Mouse (Mus musculus): ENCODE measurements around the gene Ttc3. TPM values are rescaled to one million over a fixed set of nuclear protein-coding genes. Genes with fewer than 3 reads are reported as not detected.

Ttc3 gene
- total RNA-seq, 4 experiments from 2014 or later = 74.5 to 84.2 (median 76.6) TPM

DNA sequence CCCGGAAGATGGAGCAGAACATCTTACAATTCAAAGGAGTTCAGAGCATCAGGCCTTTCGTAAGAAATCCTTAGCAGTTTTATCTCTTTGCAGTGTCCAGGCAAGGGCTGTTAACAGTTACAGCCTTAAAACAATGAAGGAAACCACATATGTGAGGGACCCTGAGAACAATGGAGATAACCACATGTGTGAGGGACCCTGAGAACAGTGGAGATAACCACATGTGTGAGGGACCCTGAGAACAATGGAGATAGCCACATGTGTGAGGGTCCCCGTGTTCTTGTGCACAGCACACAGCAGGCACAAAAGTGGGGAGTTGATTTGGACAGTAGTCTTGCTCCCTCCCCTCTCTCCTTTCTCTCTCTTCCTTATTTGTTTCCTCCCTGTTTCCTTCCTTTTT, 12.3 kb upstream of the Ttc3 start:
- no peak for DNase-seq (ENCODE audit: low spot score)

DNA sequence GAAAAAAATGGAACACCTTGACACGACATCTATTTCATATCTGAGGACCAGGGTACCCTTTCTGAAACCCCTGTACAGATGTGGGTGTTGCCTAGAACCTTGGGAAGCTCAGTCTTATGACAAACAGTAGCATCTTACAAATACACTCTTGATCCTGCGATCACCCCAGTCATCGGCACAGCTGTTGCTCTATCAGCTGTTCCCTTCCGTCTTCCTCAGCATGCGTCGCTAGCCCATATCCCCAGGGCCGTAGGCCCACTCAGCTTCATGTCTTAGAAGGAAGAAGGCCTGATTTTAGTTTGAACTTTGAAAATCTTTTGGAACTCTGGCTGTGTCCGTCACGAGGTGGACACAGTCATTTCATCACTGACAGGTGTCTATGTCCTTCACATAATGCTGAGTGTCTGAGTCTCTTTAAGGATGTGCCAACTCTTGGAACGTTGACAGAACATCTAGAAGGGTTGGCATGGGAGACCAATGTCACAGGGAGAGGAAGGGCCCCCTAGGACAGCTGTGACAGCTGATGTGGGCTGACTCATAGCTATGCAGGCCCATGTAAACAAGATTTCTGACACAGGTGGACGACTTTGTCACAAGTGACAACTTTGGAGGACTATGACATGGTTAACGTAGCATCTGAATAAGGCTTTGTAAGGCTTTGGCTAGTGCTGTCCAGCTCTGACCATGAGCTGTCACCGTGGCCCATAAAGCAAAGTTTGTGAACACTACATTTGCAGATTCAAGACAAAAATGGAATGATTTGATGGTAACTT, 9.7 kb upstream of the Ttc3 start:
- no peak for DNase-seq (ENCODE audit: low spot score)

GRCm38 (mm10) chr16:94362174-94362873, 8.1 kb upstream of the Ttc3 start:
- DNase-seq (ENCODE audit: low spot score) = peak; percentile 28

- DNase-seq (ENCODE audit: low spot score) = no peak
Measured at GRCm38 (mm10) chr16:94363814-94364213, 6.6 kb upstream of the Ttc3 start.

- no peak for DNase-seq (ENCODE audit: low spot score)
Measured at GRCm38 (mm10) chr16:94365435-94365834, 5.0 kb upstream of the Ttc3 start.

- no peak for DNase-seq (ENCODE audit: low spot score)
Measured at GRCm38 (mm10) chr16:94369596-94370172, 734 bp upstream of the Ttc3 start.

- peak; percentile 60 for DNase-seq (ENCODE audit: low spot score)
Measured at GRCm38 (mm10) chr16:94370915-94371300, 490 bp downstream of the Ttc3 start.

- peak; percentile 39 for DNase-seq (ENCODE audit: low spot score)
Measured at GRCm38 (mm10) chr16:94371301-94371931, 998 bp downstream of the Ttc3 start, which contains the start of gene Pigp. Pigp (minus strand) TSS chr16:94371842.

- no peak for DNase-seq (ENCODE audit: low spot score)
Measured at GRCm38 (mm10) chr16:94379386-94379785, 9.0 kb downstream of the Ttc3 start.

DNA sequence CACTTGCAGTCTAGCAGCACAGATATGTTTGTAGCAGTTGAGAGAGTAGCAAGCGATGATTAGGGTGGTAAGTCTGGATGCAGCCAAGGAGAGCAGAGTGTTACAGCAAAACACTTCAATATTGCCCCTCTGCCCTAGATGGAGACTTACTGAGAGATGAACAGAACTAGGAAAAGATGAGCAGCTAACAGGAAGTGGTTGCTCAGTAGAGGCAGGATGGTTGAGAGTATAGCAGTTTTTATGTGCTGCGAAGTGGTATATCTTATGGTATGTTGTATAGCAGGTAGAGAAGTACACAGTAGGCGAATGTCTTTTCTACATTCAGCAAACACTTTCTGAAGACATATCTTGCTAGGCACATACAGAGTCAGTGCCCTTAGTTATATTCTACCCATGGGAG, 12.9 kb downstream of the Ttc3 start:
- DNase-seq (ENCODE audit: low spot score) = no peak

GRCm38 (mm10) chr16:94387690-94388089, 17.3 kb downstream of the Ttc3 start:
- DNase-seq (ENCODE audit: low spot score) = no peak

- no peak for DNase-seq (ENCODE audit: low spot score)
Measured at GRCm38 (mm10) chr16:94392299-94392698, 21.9 kb downstream of the Ttc3 start.

DNA sequence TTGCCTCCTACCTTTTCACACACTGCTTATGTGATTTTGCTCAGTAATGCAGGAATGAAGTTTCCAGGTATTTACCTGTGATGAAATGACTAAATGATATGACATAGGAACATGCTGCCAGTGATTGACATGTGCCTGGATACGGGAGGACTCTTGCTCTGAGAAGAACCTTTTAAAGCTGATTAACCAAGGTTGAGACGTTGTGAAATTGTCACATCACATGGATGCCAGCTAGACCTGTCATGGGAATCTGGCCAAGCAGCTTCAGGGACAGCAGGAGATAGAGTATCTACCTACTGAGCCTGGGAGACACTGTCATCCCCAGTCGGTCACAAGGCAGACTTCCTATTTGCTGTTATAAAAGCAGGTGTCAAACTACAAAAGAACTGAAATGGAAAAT, 24.6 kb downstream of the Ttc3 start:
- DNase-seq (ENCODE audit: low spot score) = no peak

DNA sequence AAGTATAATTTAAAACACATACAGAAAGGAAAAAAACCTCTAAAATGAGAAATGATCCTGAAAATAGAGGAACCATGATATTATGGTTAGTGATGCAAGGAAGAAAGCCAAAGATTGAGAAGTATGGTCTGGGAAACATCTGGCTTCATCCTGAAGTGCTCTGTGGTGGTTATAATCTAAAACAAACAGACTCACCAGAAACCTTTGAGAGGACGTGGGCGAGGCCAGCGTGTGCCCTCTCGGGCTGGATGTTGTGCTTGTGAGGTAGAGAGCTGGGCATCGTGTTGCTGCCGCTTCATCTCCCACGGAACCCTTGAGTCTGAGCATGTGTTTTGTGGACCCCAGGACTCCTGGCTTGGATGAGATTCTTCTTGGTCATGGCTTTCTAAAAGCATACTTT, 26.2 kb downstream of the Ttc3 start:
- no peak for DNase-seq (ENCODE audit: low spot score)

DNA sequence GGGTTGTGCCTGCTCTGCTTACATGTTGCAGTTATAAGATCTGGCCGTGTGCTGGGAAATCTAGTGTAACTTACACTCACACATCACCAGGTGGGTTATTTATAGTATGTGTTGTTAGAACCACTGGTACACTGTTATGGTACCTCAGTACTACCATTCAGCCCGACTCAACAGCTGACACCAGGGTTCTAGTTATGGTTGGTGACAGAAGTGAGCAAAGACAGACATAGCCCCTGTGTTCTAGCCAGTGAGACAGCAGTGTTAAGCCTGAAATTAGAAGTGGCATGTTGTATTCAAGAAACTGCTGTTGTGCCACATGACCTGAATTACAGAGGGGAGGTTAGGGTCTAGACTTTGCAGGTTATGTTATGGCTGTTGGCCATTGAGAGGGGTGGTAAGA, 28.7 kb downstream of the Ttc3 start:
- DNase-seq (ENCODE audit: low spot score) = no peak

DNA sequence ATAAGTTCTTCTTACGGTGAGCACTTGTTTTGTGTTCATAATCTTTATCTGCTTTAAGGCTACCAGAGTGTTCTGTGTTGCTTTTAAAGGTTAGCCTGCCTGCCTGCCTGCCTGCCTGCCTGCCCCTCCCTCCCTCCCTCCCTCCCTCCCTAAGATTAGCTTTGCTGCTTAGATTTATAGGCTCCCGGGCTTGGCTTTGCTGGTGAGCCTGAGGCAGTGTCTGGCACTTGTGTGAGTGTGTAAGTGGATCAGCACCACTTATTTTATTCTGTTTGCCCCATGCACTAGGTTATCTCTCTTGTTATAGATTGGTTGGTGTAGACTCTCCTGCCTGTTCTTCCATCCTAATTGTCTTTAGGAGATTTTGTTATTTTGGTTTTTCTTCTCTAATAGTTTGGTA, 31.2 kb downstream of the Ttc3 start:
- no peak for DNase-seq (ENCODE audit: low spot score)

DNA sequence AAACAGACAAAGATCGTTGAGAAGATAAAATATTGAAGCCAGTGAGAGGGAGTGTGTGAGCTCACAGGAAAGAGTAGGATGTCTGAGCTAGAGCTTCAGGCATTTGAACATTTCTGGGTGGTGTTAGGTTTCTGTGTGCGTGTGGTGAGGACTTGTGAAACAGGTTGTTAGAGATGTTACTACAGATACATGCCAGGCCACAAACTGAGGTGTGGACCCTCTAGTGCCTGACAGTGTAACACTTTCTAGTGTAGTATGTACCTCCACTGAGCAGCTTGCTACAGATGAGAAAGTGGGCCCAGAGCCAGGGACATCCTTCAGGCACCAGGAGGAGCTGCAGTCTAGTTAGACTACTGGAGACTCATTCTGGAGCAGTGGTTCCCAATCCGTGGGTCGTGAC, 31.8 kb downstream of the Ttc3 start:
- no peak for DNase-seq (ENCODE audit: low spot score)

- DNase-seq (ENCODE audit: low spot score) = no peak
Measured at GRCm38 (mm10) chr16:94411287-94411686, 40.9 kb downstream of the Ttc3 start.

DNA sequence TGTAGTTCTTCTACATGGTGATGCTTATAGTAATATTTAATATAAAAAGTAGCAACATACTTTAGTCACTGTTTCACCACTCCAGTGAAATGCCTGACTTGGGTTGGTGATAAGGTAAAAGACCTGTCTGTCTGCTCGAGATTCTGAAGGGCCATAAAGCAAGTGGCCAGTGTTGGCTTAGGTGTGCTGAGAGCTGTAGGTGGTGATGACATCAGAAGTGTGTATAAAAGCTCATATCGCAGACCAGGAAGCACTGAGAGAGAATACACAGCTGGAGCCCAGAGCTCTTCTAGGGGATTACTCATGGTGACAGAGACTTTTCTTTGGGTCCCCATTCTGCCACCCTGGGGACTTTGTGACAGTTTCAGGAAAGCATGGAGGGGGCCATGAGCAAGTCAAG, 41.8 kb downstream of the Ttc3 start:
- DNase-seq (ENCODE audit: low spot score) = no peak

- DNase-seq (ENCODE audit: low spot score) = no peak
Measured at GRCm38 (mm10) chr16:94412760-94413159, 42.3 kb downstream of the Ttc3 start.

GRCm38 (mm10) chr16:94414151-94414550, 43.7 kb downstream of the Ttc3 start:
- DNase-seq (ENCODE audit: low spot score) = no peak

DNA sequence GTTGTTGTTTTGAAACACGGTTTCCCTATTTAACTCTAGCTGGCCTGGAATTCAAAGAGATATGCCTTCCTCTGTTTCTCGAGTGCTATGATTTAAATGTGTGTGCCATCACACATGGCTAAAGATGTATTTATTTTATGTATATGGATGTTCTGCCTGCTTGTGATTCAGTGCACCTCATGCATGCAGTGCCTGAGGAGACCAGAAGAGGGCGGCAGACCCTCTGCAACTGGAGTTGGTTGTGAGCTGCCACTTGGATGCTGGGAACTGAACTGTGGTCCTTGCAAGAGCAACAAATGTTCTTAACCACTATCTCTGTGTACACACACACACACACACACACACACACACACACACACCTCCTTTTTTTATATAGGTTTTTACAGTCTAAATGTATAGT, 50.1 kb downstream of the Ttc3 start:
- DNase-seq (ENCODE audit: low spot score) = no peak

All from heart, adult 8-10 months (tissue).